Mouse (Mus musculus) E14TG2a.4 (cell line): ENCODE measurements around the gene Il22.

Experiments
- CTCF ChIP-seq: conservative IDR thresholded peaks from 2 replicates; pipeline ENCODE4 v1.5.1; 2014; ENCODE audit warnings: low read length
- POU5F1 ChIP-seq: IDR thresholded peaks from 2 replicates; pipeline ENCODE4 v1.6.1; 2014; ENCODE audit warnings: low read length, borderline replicate concordance

DNA sequence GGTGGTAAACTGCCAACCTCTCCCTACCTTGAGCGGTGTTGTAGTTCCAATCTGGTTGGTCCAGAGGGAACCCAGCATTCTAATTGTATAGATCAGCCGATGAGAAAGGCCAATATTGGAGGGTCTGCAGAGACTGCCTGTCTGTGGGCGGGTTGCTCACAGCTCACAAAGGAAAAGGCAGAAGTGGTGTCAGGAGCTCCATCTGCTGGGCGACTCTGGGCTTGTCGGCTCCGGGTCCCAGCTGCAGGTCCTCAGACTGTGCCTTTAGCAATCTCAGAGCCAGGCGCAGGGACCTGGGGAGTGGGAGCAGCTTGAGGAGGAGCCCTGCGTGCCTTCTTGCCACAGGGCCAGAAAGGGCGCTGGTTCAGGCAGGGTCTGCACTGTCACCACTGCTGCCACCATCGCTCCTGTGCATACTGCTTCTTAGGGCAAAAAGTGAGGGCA, 46.1 kb downstream of the Il22 start:
- TF ChIP-seq POU5F1 = no peak
- TF ChIP-seq CTCF = no peak; the same call in 1 of the 2 replicates
